Mouse (Mus musculus): ENCODE measurements around the gene H2-T24. TPM values are rescaled to one million over a fixed set of nuclear protein-coding genes. Genes with fewer than 3 reads are reported as not detected.

Gene H2-T24
- total RNA-seq, 2 experiments from 2014 or later, result 1.7 to 2.4 TPM

DNA sequence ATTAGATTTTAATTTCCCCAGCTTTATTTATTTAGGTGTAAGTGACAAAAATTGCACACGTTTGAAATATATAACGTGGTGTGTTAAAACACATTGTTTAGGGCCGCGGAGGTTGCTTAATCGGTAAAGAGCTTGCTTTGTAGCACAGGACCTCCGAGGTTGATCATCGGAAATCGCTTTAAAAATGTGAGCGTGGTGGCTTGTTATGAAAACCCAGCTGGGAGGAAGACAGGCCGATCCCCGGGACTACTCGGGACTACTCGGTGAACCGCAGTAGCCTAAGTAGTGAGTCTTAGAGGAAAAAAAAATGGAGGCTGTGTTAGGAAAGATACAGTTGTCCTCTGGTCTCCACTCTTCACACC lies 25.5 kb downstream of the H2-T24 start:
- peak overlapping the region; percentile 88 for H3K27ac ChIP-seq
- H3K4me3 ChIP-seq, result peak overlapping the region; percentile 78
- no peak for DNase-seq (ENCODE audit: low spot score in 2 of 2)
- no peak for TF ChIP-seq CTCF (conservative IDR thresholded peaks at IDR 0.05)

DNA sequence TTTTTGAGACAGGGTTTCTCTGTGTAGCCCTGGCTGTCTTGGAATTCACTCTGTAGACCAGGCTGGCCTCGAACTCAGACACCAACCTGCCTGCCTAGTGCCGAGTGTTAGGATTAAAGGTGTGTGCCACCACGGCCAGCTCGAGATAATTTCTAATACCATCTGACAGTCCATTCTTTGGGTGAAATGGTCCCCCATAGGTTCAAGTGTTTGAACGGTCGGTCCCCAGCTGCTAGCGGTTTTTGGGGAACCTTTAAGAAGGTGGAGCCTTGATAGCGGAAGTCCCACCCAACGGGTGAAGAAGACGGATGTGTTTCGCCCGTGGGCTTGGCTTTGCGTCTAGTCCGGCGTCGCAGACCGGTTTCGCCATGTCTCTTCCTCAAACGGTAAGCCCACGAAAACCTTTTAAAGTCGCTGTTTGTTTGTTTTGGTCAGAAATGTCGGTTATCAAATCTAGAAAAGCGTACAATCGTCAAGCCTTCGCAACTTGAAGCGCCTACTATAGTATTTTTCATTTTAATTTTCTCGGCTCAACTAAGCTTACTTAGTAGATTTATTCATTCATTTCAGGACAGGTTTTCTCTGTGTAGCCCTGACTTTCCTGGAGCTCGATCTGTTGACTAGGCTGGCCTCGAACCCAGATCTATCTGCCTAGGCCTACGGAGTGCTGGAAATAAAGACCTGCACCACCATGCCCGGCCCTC lies 26.0 kb downstream of the H2-T24 start:
- TF ChIP-seq CTCF (conservative IDR thresholded peaks at IDR 0.05), result no peak
- DNase-seq (ENCODE audit: low spot score in 2 of 2), result peak; percentile 78 to 86
- Histone ChIP-seq H3K4me3 (peak overlapping the region; percentile 78), H3K27ac (peak overlapping the region; percentile 88)

DNA sequence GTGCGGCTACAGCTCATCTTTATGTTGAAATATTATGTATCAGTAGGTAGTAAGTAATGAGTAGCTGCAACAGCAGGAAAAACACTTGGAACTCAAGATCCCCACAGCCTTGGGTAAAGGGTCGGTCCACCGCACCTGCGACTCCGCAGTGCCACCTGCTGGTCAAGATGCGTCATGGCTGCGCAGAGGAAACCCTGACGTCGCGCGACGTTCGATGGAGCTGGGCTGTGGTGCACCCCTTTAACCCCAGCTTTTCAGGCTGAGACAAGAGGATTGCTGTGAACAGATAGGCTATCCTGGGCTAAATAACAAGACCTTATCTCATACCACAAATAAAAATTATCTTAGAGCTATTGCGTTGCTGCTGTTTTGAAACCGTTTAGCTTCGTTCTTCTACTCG lies 26.7 kb downstream of the H2-T24 start:
- peak overlapping the region; percentile 78 for H3K4me3 ChIP-seq
- DNase-seq (ENCODE audit: low spot score in 2 of 2), result peak; percentile 78
- H3K27ac ChIP-seq, result peak overlapping the region; percentile 88
- TF ChIP-seq CTCF (conservative IDR thresholded peaks at IDR 0.05), result peak; percentile 99

DNA sequence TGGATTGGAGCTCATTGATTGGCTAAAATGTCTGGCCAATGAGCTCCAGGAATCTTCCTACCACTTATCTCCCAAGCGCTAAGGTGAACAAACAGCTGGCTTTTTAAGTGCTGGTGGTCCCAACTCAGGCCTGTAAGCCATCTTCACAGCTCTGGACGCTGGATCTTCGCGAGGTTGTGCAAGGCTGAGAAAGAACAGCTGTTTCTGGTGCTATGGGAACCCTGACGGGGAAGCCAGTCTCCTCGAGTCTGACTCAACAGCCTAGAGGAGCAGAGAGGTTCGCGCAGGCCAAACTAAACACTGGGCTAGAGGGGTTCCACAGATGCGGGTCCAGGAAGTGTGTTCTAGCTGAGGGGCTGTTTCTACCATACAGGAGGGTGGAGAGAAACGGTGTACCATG lies 28.6 kb downstream of the H2-T24 start:
- no peak overlapping the region for H3K4me3 ChIP-seq

DNA sequence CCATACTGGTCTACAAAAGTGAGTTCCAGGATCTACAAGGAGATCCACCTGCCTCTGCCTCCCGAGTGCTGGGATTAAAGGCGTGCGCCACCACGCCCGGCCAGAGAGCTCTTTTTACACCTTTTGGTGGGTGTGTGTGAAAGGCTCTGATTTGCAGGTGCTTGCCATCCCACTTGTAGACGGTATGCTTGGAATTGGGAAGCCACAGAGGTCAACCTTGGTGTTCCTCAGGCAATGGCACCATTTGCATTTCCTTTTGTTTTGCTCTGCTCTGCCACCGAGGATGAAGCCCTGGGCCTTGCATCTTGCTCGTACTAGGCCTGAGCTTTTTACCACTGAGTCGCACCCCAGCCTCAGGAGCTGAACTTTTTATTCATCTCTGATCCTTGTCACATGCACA lies 38.6 kb downstream of the H2-T24 start:
- Histone ChIP-seq H3K4me3 (no peak overlapping the region), H3K27ac (no peak overlapping the region)
- no peak for TF ChIP-seq CTCF (conservative IDR thresholded peaks at IDR 0.05)
- DNase-seq (ENCODE audit: low spot score in 2 of 2), result no peak

More for the DNA sequence above, 28.6 kb downstream of the H2-T24 start:
- no peak overlapping the region for H3K27ac ChIP-seq
- DNase-seq (ENCODE audit: low spot score in 2 of 2), result no peak
- TF ChIP-seq CTCF (conservative IDR thresholded peaks at IDR 0.05), result no peak

DNA sequence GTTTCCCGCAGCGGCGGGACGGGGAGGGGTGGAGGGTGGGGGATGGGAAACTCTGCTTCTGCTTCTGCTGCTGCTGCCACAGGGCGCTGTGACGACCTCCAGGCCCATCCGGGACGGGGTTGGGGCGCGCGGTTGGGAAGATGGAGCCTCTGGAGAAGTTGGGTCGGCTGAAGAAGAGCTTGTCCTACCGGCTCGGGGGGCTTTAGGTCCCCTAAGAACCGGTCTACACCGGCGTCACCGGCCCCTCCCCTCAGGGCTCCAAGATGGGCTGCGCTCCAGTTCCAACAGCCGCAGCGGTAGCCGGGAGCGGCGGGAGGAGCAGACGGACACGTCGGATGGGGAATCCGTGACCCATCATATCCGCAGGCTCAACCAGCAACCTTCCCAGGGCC lies 40.0 kb downstream of the H2-T24 start:
- DNase-seq (ENCODE audit: low spot score in 2 of 2), result peak; percentile 33 to 53
- TF ChIP-seq CTCF (conservative IDR thresholded peaks at IDR 0.05), result no peak
- peak overlapping the region; percentile 96 for H3K27ac ChIP-seq
- H3K4me3 ChIP-seq, result peak overlapping the region; percentile 84

DNA sequence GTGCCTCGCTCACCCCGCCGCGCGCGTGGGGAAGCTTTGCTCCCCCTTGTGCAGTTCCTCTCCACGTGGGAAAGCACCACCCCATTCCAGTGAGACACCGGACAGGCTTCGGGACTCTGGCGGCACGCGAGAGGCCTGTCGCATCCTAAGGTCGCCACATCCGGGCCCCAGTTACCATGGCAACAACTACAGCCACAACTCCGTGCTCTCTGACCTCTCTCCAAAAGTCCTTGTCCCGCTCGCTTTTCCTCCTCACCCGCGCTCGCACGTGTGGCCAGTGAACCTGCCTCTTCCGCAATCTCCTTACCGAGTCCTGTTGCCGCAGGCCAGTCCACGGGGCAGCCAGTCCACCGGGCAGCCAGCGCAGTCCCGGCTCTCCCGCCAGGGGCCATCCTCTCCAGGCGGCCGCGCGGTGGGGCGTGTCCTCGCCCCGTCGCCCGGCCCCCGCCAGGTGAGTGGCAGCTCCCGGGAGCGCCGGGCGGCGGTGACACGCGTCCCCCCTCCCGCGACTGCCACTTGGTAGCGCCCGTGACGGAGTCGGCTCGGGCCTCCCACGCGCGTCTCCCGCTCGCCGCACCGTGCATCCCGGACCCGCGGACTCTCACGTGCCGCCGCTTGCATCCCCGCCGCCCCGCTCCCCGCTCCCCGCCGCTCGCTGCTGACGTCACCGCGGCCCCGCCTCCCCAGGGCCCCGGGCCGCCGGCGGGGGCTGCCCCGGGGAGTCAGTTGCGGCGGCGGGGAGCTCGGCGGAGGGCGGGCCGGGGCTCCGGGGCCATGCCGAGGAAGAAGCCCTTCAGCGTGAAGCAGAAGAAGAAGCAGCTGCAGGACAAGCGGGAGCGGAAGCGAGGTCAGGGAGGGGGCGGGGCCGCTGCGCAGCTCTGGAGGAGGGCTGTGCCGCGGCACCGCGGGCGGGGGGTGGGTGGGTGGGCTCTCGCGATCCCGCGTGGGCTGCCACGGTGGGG lies 40.7 kb downstream of the H2-T24 start, which contains the start of the genes Gnl1 and Prr3:
Gene Gnl1 (plus strand): TSS at position 451 of the 962 bp plus-strand sequence.
Gene Prr3 (minus strand): TSS at position 836 of the 962 bp plus-strand sequence.
- H3K4me3 ChIP-seq, result peak within 1 kb of the TSS; percentile 84
- peak; percentile 51 for TF ChIP-seq CTCF (conservative IDR thresholded peaks at IDR 0.05)
- peak; percentile 85 for DNase-seq (ENCODE audit: low spot score in 2 of 2)
- peak within 1 kb of the TSS; percentile 96 for H3K27ac ChIP-seq

DNA sequence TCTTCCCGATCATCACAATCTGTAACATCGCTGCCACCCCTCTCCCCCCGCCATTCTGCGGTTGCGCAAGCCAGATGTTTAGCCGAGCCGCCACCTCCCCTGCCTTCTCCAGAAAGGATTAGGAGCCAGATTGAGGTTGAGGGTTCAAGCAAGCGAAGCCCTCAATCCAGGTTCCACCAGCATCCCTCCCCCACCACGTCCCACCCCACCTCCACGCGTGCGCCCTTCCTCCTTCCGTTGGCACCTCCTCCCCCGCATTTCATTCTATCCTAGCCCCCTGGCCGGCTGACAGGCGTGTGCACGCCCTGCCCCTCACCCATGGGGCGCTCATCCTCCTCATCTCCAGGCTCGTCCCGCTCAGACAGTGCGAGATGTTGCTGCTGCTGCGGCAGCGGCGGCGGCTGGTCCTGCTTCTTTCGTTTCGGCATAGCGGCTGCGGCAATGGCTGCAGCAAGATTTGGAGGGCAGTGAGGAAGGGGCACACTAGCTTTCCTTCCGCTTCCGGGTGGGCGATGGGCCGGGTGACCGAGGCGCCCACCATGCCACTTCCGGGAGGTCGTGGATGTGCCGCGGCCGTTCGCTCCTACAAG lies 41.5 kb downstream of the H2-T24 start:
- Histone ChIP-seq H3K4me3 (peak overlapping the region; percentile 84), H3K27ac (peak overlapping the region; percentile 96)
- peak; percentile 27 to 87 for DNase-seq (ENCODE audit: low spot score in 2 of 2)
- no peak for TF ChIP-seq CTCF (conservative IDR thresholded peaks at IDR 0.05)

DNA sequence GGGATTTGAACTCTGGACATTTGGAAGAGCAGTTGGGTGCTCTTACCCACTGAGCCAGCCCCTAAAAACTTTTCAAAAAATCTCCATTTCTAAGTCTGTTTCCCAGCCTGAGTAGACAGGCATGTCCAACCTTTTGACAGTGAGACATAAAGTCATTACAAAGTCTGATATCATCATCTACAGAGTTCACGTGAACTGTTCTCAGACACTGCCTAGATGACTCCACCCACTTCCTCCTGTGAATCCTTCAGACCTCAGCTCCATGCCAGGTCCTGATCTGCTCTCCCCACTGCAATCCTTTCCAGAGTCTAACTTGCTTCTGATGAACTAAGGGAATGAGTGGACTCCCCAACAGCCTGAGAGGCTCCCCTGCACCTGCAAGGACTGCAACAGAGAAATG lies 48.2 kb downstream of the H2-T24 start:
- no peak for DNase-seq (ENCODE audit: low spot score in 2 of 2)
- no peak overlapping the region for H3K4me3 ChIP-seq
- H3K27ac ChIP-seq, result no peak overlapping the region
- no peak for TF ChIP-seq CTCF (conservative IDR thresholded peaks at IDR 0.05)

DNA sequence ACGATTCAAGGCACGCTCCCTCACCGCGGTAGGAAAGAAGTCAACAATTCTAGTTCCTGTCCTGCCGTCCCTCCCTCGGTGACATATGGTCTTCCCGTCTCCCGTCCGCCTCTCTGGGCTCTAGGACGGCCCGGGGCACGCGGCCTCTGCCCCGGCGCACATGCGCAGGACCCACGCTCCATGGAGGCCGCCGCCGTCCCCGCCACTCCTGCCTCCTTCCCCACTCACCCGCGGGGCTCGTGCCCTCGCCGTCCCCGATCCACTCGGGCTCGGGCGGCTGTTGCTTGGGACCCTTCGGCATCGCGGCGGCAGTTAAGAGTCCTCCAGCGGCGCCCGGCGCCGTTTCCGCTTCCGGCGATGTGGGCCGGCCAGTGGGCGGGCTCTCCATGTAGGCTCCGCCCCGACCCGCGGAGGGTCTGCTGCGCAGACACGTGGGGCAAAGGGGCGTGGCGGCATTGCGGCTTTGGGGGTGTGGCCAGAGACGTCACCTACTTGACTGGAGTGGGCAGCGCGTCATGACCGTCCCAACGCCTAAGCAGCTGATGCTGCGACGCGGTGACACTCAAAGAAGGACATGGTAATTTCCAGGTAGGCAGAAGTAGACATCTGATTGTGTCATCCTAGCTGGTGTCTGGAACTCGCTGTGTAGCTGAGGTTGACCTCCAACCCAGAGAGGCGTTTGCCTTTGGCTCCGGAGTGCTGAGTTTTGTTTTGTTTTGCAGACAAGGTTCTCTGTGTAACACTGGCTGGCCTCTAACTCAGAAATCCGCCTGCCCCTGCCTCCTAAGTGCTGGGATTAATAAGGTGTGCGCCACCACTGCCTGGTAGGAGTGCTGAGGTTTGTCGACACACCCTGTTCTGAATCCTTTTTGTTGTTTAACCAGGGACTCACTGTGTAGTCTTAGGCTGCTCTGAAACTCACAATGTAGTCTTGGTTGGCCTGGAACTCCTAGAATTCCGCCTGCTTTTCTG lies 50.7 kb downstream of the H2-T24 start, which contains the start of gene Abcf1:
Gene Abcf1 (minus strand): TSS at position 344 of the 972 bp plus-strand sequence.
- Histone ChIP-seq H3K27ac (peak within 1 kb of the TSS; percentile 89), H3K4me3 (peak within 1 kb of the TSS; percentile 98)
- peak; percentile 98 for DNase-seq (ENCODE audit: low spot score in 2 of 2)
- no peak for TF ChIP-seq CTCF (conservative IDR thresholded peaks at IDR 0.05)

DNA sequence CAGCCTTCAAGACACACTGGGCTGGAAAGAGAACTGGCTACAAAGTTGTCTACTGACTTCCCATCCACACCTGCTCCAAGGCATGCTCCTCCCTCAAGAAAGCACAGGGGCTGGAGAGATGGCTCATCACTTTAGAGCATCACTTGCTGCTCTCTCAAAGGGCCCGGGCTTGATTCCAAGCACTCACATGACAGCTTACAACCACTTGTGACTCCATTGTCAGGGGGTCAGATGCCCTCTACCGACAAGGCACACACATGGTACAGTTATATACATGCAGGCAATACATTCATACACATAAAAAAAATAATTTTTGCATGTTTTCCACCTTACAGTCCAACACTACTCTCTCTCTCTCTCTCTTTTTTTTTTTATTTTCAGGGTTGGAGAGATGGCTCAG lies 52.7 kb downstream of the H2-T24 start:
- H3K27ac ChIP-seq, result no peak overlapping the region
- H3K4me3 ChIP-seq, result no peak overlapping the region
- TF ChIP-seq CTCF (conservative IDR thresholded peaks at IDR 0.05), result no peak
- no peak for DNase-seq (ENCODE audit: low spot score in 2 of 2)

DNA sequence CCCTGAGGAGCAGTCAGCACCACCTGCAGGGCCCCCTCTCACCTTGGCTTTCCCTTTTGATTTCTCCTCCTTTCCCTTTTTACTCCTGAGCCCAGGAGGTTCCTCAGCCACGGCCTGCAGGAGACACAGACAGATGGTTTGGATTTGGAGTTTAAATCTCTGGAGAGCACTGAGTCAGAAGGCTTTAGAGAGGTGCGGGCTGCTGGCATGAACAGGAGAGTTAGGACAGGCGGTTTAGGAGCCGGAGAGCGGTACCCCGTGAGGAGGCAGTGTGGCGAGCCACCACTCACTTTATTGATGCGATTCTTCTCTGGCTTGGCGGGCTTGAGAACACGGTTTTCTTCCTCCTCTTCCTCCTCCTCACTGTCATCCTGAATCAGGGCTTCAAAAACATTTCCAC lies 57.1 kb downstream of the H2-T24 start:
- no peak overlapping the region for H3K4me3 ChIP-seq
- no peak overlapping the region for H3K27ac ChIP-seq
- no peak for DNase-seq (ENCODE audit: low spot score in 2 of 2)
- TF ChIP-seq CTCF (conservative IDR thresholded peaks at IDR 0.05), result no peak

All from layer of hippocampus, adult 2 months (tissue).